Mouse (Mus musculus): ENCODE results near the gene Ddx47.
A peak's percentile ranks its signal among the peaks of the same experiment; 100 is the strongest.

Gene Ddx47

DNA sequence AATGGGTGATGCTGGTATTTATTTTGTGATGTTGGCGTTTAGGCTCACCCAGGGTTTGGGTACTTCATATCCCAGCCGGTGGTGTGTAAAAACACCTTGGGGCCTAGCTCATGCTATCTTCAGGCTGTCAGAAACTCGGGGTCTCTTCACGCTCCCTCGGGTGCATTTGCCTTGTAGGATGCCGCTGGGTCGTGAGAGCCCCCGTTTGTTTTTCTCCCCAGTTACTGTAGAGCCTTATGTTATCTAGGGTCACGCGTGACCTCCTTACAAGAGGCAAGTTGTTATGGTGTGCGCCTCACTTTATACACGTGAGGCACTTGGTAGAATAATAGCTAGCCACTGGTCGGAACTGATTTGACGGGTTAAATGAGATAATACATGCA is 313 bp downstream of the Ddx47 start:
- peak; percentile 38 for ATAC-seq (ENCODE audit: low TSS enrichment)

DNA sequence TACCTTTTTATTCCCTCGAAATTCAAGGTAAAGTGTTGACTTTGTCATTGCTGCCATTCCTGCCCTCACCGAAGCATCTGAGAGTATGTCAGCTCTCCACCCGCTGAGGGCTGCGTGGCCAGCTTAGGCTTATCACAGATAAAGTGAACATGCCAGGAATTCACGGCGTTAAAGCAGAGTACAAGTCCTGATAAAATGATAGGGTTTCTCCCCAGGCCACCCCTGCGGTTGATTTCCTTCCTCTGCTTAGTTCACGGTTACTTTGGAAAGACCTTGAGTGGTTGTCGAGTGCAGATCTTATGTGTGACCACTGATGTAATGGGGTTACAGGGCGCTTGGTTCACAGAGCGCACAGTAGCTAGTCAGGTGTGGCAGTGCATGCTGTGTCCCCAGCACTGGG is 5.8 kb downstream of the Ddx47 start:
- ATAC-seq (ENCODE audit: low TSS enrichment) = no peak

DNA sequence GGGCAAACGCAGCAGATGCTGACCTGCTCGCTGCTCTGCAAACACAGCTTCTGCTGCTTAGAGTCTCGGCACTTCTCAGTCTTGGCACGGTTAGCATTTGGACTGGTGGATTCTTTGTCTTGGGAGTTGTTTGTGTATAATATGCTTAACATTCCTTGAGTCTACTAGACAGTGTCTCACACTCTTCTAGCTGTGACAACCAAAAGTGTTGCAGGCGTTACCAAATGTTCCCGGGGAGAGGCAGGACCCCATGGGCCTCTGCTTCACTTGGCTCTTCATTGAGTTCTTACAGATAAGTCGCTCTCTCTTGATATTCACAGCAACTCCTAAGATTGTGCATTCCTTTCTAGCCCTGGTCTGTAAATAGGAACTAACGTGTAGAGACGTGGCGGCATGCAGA is 8.2 kb downstream of the Ddx47 start:
- no peak for ATAC-seq (ENCODE audit: low TSS enrichment)

DNA sequence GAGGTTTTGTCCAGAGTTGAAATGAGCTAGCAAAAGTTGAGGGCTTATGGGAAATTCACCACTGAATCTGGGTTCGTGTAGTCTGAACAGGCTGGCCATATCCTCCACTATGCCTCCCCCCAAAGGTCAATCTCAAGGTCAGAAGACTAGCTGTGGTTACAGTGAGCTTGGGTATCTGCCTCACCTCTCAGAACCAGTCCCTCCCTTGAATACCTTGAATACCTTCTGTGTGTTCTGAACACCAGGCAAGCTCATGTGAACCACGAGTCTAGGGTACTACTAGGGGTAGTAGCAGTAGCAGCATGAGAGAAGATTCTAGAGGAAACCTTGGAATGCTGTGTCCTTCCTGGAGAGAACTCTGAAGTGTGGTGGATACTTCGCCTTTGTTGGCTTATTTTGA is 10.2 kb downstream of the Ddx47 start:
- ATAC-seq (ENCODE audit: low TSS enrichment) = no peak

DNA sequence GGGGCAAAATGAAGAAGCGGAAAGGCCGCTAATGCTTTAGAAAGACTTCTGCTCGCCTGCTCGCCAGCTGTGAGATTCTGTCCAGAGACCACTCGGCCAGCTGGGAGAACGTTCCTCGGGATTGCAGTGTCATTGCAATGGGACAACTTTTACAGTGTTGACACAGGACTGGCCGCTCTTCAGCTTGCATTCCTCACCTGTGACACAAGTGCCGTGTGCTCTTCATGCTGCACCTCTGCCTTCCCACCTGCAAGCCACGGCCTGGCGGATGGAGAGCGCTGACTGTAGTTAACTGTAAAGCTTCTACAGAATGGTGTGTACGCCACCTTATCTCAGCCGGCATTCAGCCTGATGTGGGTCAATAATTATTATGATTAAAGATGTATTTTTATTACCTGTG is 12.0 kb downstream of the Ddx47 start:
- ATAC-seq (ENCODE audit: low TSS enrichment) = no peak

DNA sequence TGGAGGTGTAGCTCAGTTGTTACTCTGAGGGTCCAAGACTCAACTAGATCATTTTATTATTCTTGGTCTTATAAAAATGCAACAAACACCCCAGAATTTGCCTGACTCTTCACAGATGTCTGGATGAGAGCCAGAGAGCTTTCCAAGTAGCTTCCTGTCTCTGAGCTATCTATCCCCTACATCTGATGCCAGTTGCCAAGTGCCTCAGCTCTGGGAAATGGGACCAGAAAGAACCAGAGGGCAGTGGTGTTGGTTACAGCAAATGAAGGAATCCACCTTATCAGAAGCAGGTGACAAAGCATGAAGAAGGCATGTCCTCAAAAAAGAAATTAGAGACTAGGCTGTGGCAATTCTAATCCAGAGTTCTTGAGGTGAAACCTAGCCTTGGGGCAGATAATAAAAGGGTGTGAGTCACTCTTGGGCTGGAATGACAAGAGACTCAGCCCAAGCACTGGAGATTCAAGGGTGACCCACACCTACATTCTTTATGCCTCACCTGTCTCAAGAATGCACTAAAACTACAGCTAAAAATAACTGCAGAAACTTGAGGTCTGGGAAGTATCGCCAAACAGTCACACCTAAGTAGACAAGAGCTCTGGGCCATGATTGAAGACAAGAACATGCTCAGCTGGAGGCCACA is 13.5 kb downstream of the Ddx47 start:
- ATAC-seq (ENCODE audit: low TSS enrichment) = no peak

DNA sequence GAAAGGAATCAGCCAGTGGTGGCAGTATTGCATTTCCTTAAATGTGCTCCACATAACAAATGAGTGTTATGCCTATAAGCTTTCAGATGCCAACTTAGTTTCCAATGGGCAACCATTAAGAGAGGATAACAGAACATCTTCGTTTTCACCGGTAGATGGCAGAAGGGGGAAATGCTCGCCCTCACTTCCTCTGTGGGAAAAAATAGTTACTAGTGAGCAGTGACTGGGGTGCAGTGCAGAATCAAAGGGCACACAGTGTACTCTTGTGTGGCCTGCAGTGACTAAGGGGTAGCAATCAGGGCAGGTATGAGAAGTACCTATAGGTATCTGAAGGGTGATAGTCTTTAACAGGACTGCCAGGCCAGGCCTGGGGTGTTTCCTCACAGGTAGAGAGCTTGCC is 14.8 kb downstream of the Ddx47 start:
- peak; percentile 92 for ATAC-seq (ENCODE audit: low TSS enrichment)

DNA sequence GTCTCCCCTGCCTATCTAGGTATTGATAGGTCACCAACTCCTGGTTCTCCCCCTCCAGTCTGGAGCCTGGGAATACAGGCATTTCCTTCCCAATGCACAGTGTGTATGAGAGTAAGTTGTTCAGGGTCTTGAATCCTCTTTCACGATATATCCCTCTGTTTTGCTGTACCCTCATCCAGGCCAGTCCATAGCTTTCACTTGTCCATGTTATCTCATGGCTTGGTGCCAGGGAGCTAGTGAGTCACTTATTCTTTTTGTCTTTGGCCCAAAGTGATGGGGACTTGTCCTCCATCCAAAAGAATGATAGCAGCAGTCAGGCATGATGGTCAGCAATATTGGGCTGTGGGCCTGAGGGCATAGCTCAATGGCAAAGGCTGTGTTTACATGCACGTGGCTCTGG is 15.3 kb downstream of the Ddx47 start:
- no peak for ATAC-seq (ENCODE audit: low TSS enrichment)

DNA sequence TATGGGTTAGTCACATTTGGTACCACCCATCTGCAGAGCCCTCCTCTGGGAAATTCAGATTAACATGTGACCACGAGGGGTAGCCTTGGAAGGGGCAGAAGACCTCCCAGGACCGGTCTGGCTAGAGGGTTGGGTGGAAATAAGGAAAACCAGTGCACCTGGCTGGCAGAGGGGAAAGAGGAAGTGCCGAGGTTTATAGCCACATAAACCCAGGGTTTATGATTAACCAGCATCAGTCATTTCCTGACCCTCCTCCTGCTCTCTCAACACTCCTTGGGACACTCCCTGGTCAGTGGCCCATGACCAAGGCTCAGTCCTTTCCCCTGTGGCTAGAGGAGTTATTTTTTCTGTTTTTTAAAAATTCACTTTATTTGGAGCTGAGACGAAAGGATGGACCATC is 17.8 kb downstream of the Ddx47 start:
- no peak for ATAC-seq (ENCODE audit: low TSS enrichment)

DNA sequence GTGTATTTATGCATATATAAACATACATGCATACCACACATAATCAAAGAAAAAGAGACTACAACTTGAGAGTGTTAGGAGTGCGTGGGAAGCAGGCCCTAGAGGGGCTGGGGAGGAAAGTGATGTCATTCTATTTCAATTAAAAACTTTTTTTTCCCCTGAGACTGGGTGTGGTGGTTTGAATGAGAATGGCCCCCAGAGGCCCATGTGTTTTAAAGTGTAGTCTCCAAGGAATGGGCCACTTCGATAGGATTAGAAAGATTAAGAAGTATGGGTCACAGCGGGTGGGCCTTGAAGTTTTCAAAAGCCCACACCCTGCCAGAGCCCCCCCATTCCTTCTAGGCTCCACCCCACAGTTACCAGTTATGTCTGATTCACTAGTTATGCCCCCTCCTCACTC is 27.3 kb downstream of the Ddx47 start:
- no peak for ATAC-seq (ENCODE audit: low TSS enrichment)

DNA sequence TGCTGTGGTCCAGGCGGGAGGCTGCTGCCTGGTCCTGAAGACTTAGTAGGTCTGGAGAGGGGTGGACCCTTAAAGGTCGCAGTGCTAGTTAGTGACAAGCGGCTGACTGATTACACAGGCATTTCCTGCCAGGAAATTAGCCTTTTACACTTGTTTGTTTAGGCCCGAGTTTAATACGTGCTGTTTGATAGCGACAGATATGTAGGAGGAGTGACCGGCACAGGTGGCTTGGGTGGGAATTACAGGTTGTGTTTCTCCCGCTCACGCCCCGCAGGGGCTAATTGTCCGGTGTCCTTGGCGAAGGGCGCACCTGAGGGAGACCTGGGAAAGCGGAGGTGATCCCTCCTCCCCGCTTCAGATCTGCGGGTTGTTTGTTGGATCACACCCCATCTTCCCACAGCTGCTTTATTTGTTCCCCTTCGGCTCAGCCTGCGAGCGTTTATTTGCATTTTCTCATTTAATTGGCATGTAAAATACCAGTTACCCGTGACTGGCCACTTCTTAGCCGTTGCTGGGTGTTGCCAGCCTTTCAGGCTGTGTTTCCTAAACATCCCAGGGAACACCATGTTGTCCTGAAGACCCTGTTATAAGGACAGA is 29.0 kb downstream of the Ddx47 start:
- no peak for ATAC-seq (ENCODE audit: low TSS enrichment)

DNA sequence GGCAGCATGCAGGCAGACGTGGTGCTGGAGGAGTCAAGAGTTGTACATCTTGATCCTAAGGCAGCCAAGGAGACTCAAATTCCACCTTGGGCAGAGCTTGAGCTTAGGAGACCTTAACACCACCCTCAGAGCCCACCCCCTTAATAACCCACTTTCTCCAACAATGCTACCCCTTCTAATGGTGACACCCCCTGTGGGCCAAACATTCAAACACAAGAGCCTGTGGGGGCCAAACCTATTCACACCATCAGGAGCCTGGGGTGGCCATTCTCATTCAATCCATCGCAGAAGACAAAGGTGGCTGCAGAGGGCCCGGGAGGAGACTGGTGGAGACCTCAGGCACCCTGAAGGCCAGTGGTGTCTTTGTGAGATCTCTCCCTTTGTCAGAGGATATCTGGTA is 30.5 kb downstream of the Ddx47 start:
- ATAC-seq (ENCODE audit: low TSS enrichment) = no peak

DNA sequence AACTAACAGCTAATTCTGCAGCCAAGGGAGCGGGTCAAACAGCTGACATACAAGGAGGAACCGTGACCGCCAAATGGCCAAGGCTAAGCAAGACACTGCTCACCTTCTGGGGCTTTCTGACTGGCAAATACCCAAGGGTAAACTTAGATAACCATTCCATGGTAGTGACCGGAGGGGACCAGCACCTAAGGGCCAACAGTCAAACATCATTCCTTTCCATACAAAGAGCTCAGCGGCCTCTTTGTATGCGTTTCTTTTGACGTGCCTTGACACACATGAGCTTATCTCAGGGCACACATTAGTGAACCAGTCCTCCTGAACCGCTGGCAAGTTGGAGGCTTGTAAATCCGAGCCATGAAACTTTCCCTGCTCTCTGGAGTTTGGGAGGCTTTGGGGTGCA is 35.9 kb downstream of the Ddx47 start:
- no peak for ATAC-seq (ENCODE audit: low TSS enrichment)

DNA sequence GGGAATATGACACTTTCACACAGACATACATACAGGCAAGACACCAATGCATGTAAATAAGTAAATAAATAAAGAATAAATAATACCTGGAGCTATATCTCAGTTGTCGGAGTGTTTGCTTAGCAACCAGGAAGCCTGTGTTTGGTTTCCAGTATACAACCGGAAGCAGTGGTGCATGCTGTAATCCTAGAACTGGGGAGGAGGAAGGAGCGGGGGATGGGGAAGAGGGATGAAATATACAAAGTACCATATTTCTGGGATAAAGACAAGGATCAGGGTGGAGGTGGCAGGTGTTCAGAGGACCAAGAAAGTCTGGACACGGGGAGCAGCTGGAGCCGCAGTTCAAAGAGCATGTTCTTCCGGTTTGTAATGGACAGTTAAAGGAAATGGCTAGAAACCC is 37.1 kb downstream of the Ddx47 start:
- no peak for ATAC-seq (ENCODE audit: low TSS enrichment)

DNA sequence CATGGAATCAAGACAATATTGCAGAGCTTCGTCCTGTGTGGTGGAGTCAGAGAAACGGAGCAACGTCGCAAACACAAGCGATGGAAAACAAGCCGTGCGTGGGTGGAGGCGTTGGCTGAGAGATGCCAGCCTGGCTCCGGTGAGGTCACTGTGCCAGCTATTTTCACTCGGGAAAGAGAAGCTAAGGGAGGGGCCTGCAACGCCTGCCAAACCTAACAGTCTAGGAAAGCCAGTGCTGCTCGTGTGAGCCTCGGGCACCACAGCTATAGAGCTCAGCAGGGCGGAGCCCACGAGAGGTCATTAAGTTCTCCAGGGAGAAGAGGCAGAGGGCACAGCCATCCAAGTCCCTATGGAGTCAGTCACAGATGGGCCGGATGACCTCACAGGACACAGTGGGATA is 37.5 kb downstream of the Ddx47 start:
- ATAC-seq (ENCODE audit: low TSS enrichment) = no peak

DNA sequence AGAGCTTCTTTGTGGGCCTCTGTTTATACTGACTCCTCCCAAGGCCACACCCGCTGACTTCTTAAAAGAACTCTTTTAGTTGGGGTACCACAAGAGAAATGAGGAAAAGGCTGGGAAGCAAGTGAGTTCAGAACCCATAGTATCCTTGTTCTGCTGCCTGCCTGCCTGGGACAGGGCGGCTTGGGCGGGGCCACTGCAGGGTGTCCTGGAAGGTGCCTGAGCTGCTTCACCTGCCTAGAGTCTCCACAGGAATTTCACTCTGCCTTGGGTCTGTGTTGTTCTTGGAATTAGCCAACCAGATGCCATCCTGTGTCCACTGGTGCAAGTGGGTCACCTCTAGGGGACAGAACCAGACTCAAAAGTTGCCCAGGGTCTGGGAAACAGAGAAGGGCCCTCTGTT is 42.4 kb downstream of the Ddx47 start:
- no peak for ATAC-seq (ENCODE audit: low TSS enrichment)

DNA sequence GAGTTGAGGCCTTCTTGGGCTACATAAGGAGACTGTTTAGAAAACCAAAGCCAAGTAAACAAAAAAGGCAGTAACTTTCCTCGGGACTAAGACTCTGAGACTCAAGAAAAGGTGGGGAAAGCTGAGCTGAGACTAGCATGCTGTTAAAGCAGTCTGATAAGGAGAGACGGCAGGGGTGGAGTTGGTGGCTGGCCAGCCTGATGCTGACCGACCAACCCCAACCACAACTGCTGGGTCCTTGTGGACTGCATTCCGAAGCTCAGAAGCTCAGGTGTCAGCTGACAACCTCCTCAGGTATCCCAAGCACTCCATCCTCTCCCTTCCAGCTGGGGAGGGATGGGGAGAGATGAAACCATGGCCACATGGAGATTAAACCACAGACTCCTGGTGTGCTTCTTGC is 44.5 kb downstream of the Ddx47 start:
- no peak for ATAC-seq (ENCODE audit: low TSS enrichment)

DNA sequence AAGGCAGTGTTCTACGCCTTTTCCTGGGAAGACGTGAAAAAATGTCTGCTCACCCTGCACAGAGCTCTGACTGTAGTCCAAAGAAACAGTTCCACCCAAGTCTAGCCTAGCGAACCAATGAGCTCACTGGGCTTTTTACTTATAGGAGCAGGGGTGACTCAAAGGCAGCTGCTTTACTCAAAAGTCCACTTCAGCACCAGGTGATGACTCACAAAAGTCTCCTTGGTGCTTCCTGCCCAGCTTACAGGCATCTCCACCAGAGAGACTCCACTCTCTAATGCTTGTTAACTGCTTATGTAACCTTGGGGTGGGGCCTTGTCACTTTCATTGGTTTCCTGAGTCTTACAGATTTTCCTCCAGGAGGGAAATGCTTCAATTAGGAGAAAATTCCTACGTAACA is 49.3 kb downstream of the Ddx47 start:
- no peak for ATAC-seq (ENCODE audit: low TSS enrichment)

DNA sequence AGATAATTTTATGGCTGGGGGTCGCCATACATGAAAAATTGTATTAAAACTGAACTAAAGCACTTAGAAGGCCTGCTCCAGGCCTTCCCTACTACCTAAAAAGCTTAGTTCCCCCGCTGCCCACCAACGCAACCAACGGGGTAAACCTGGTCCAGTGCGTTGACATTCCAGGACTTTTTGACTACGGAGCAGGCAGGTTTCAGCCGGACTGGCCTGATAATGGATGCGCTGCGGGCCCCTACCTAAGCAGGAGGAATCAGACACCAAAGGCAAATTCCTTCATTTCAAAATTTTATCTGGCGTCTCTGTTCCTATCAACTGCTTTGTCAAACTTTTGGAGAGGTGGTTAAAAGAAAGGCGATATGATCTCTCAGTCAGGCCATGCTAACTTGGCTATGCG is 53.2 kb downstream of the Ddx47 start:
- ATAC-seq (ENCODE audit: low TSS enrichment) = no peak

DNA sequence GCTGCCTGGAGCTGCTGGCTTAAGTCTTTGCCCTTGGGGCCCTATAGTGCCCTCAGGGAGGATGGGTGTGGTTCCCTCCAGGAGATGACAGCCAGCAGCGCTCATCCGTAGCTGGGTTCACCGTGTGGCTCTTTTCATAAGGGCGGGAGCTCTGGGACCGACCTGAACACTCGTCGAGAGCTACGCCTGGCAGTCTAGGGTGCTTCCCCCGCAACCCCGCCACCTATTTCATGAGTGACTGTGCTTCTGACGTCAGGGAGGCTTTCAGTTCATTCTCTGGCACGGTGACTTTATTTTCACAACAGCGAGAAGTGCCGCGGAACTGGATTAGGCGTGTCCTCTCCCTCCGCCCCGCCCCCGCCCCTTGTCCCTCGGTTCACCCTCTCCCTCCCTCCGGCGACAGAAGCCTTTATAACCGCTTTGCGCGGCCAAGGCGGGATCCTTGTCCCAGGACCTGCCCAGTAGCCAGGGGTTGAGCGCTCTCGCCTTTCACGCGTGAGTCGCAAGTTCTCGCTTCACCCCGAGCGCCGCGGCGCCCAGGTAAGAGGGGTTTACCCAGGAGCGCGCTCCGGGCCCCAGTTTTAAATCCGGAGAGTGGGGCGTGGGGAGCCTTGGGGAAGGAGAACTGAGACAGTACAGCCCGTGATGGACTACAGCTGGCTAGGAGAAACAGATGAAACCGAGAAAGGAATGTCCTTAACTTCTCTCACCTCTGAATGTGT is 54.0 kb downstream of the Ddx47 start, which contains the start of gene Gprc5a:
Gene Gprc5a, plus strand, starts transcription at position 416 of the 722 bp plus-strand sequence.
- peak; percentile 74 for ATAC-seq (ENCODE audit: low TSS enrichment)

DNA sequence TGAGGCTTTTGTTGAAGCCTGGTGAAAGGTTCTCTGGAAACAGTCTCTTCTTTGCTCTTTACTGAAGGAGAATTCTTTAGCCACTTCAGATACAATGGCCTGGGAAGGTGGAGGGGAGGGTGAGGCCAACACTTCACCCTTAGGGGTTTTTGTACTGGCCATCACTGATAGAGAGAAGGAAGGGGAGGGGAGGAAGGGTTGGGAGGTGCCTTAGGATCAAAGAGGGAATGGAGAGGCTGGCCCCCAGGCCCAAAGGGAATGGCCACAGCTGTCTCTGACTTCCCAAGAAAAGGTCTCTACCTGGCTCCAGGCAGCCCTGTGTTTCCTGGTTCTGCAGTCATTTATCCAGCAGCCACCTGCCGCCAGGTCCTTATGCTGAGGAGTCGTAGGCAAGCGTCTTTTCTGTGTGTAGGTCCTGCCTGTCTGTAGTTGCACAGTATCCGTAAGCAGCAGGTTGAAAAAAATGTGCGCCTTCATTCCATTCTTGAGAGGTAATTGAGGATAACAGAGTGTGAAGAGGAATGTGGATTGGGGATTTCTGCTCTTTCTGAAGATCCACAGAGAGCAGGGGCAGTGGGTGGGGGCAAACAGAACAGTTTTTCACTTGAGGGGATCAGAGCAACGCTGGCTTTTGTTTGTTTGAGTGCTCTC is 55.5 kb downstream of the Ddx47 start:
- no peak for ATAC-seq (ENCODE audit: low TSS enrichment)

DNA sequence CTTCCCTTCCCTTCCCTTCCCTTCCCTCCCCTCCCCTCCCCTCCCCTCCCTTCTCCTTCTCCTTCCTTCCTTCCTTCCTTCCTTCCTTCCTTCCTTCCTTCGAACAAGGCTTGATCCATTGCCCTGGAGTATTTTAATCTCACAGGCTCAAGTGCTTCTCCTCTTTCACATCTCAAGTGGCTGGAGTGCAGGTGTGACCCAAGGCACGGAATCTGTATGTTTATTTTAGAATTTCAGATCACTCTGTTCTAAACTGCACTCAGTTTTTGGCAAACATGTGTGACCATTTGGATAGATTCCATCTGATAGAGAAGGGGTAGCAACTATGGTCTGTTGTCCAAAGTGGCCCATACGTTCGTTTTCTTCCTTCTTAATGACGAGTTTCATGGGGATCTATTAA is 56.8 kb downstream of the Ddx47 start:
- ATAC-seq (ENCODE audit: low TSS enrichment) = no peak

DNA sequence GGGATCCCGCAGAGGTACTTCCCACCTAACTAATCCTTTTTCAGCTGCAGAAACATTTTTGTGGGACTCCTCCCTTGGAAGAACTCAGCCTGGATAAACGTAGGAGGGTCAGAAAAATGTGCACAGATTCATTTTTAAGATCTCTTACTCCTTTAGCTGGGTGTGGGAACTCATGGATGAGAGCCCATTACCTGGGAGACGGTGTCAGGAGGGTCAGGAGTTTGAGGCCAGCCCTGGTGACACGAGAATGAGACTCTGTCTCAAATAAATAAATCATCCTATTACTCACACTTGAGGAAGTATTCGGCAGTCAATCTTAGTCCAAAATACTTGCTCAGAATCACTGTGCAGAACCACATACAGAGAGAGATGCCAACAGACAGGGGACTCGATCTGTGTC is 58.4 kb downstream of the Ddx47 start:
- ATAC-seq (ENCODE audit: low TSS enrichment) = no peak
